Comparison of ENCODE assay signal across 8 mouse cellular contexts in the genomic region with DNA sequence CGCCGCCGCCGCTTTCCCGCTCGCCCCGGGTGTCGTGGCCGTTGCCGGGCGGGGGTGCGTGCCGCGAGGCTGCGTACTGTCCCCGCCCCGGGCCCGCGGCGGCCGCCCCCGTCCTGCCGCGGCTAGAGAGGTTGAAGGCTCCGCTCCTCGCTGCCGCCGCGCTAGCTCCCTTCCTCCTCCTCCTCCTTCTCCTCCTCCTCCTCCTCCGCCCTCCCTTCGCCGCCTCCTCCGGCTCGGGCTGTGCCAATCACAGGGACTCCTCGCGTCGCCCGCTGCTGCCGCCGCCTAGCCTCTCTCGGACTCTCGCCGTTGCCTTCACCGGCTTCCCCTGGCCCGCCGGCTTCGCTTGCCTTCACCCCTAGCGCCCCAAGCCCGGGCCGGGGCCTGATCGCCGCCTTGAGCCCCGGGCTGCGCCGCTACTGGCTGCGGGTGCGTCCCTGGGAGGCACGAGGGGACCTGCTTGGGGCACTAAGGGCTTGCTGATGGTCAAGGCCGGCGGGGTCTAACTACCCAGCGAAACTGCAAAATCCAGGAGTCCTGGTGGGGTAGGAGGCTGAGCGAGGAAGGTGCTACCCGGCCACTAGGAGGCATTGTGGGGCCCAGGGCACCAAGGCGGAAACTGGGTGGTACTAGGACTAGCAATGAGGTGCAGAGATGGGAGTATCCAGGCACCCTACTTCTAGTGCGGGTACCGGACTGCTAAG. TPM values are rescaled to one million over a fixed set of nuclear protein-coding genes. Genes with fewer than 3 reads are reported as not detected.
DNase-seq lines count a peak whose midpoint lies in the region; ATAC-seq lines count a peak whose summit lies in the region.

A gene (minus strand): TSS at position 173 of the 704 bp plus-strand sequence.

- WGBS in hindbrain, embryonic 14.5 days: 1% methylated on average over 62 of the region's 66 CpGs

- H3K36me3 ChIP-seq in hindbrain, embryonic 14.5 days (replicated peaks; ENCODE audit: control insufficient read depth, insufficient read depth): no peaks in the 10 kb centered on the region

- H3K27me3 ChIP-seq in hindbrain, embryonic 14.5 days (ENCODE audit: control insufficient read depth, insufficient read depth, low read length): 0 out of 2 replicates have a peak, but pooled peaks cover 14% of the 10 kb centered on the region

- DNase-seq in Muller cell, postnatal 12 days (ENCODE audit: inconsistent ontology term): peak; percentile 90
- peak; percentile 84 to 89 for DNase-seq in cerebellum, postnatal 10 days
- DNase-seq in frontal cortex, postnatal 36 days (ENCODE audit: low spot score in 2 of 2): peak; percentile 75 to 79
- peak; percentile 69 for DNase-seq in hindbrain, embryonic 14.5 days (ENCODE audit: low spot score)
- peak; percentile 79 for DNase-seq in layer of hippocampus, postnatal 36 days
- peak; percentile 88 for DNase-seq in lung, postnatal 25 days (ENCODE audit: low spot score)
- peak; percentile 74 for DNase-seq in retina, embryonic 14.5 days (ENCODE audit: low spot score)
- DNase-seq in thymus, postnatal 36 days: peak; percentile 82 to 88

- peak within 1 kb of the TSS; percentile 89 for H3K27ac ChIP-seq in hindbrain, embryonic 14.5 days

- H3K4me2 ChIP-seq in hindbrain, embryonic 14.5 days (replicated peaks): peak within 1 kb of the TSS; percentile 86

- H3K9me3 ChIP-seq in hindbrain, embryonic 14.5 days (ENCODE audit: control insufficient read depth, low read length): no peaks in the 10 kb centered on the region

- H3K9ac ChIP-seq in hindbrain, embryonic 14.5 days: peak within 1 kb of the TSS; percentile 82

- H3K4me3 ChIP-seq in hindbrain, embryonic 14.5 days (replicated peaks; ENCODE audit: low read length): peak within 1 kb of the TSS; percentile 86

- peak; percentile 88 for ATAC-seq in hindbrain, embryonic 14.5 days (ENCODE audit: low FRiP score)

- peaks cover 31% of the 10 kb centered on the region for H3K4me1 ChIP-seq in hindbrain, embryonic 14.5 days (replicated peaks; ENCODE audit: control insufficient read depth, insufficient read depth, low read length)

RNA-seq across cellular contexts. Expression of the gene that starts here (rescaled TPM):
- 14.6 and 17.2 TPM in 2 replicates for polyA plus RNA-seq in hindbrain, embryonic 14.5 days (2014; fragmentation: Nextera tagmentation; extraction: Ambion mirVana)
- total RNA-seq in layer of hippocampus, postnatal 36 days (2021): 10 to 100 TPM; 56.4 to 64.2 TPM

Comparison
In these comparisons a context has a peak if more than half of its experiments do, and no peak if none do; other contexts are left out.
1. Peak in every context shown above with its lines: DNase-seq, ATAC-seq, H3K4me3 ChIP-seq and H3K27ac ChIP-seq.